Mouse (Mus musculus) cerebellum, postnatal 25 days (tissue): ENCODE data around the gene Ammecr1.

Source experiments
- DNase-seq, 2 experiments: peaks; one replicate each; pipeline ENCODE4 v3.0.0; 2021; ENCODE audit warnings: mixed read lengths in 2 of 2

The Ammecr1 gene

DNA sequence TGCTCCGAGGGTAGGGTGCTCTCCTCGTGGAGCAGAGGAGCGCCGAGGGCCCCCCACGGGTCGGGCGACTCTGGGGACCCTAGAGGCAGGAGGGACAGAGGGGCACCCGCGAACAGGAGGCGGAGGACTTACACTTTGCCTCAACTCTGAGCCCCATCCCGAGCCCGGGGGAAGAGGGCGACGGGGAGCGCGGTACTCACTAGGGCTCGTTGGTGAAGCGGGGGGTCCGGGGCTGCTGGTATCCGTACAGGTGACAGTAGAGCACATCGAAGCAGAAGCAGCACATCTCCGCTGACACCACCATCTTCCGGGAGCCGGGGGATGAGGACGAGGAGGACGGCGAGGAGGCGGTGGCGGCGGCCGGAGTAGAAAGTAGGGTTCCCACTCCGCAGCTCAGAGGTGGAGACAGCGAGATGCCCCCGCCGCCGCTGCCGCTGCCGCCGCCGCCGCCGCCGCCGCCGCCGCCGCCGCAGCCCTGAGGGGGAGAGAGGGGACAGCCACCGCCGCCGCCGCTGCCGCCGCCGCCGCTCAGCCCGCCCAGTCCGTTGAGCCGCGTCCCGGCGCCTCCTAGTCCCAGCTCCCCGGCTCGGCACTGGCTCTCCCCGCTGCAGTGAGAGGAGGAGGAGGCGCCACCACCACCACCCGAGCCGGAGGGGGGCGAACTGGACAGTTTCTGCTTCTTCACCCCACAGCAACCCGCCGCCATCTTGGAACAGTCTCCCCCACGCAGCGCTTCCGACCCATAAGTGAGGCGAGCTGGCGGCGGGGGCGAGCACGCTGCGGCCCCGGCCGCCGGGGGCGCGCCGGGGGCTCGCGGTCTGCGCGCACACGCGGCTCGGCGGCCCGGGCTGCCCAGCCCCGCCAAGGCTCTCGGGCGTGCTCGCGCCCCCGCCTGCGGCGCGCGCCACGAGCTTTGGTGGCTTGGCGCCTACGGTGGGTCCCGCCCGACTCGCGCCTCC is at the start of gene Ammecr1:
TSS of gene Ammecr1 (minus strand) at position 721 of the 959 bp plus-strand sequence.
- peak; percentile 80 to 86 for DNase-seq

DNA sequence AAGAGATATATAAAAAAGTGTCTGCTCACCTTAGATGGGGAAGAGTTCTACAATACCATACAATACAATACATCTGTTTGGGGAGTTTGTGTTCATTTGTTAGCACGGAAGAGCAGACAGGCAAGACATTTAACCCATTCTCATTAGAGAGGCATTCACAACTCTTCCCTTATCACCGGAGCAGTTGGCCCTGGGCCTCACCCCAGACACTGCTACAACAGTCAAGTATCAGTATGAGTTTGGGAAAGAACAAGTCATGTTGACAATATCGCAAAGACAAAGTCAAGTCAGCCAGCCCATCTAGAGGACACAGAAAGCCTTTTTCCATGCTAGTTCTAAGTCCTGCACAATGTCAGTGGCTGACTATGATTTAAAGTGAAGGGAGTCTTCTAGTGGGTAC is 47.6 kb upstream of the Ammecr1 start:
- DNase-seq: no peak

DNA sequence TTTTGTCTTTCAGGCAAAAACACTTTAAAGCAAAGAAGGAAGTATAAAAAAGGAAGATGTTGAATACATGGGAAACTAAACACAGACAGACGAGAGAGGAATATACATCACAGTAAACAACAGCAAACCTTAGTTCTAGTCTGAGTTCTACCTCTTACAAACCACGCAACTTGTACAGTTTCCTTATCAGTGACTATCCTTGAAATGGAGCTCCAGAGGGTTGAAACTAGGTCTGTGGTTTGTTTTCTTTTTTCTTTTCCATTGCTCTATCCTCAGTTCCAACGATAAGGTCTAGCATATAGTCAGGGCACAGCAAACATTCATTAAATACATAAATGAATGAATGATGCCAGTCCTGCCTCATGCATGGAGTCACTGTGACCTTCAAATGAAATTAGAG is 45.8 kb upstream of the Ammecr1 start:
- no peak for DNase-seq

DNA sequence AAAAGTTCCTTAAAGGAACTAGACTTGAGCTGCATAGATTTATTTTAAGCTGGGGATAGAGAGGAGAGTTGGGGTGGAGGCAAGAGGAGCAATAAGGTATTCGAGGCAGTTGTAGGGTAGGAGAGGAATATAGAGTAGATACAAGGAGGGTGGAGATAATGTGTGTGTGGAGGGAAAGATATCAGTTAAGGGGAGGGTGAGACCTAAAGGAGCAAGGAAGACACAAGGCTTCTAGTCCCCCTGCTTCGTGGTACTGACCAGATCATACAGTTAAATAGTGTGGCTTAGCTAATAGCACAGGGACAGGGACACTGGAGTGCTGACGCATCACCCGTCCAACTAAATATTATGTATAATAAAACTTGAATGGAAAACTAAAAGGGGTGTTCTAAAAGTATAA is 45.3 kb upstream of the Ammecr1 start:
- no peak for DNase-seq

DNA sequence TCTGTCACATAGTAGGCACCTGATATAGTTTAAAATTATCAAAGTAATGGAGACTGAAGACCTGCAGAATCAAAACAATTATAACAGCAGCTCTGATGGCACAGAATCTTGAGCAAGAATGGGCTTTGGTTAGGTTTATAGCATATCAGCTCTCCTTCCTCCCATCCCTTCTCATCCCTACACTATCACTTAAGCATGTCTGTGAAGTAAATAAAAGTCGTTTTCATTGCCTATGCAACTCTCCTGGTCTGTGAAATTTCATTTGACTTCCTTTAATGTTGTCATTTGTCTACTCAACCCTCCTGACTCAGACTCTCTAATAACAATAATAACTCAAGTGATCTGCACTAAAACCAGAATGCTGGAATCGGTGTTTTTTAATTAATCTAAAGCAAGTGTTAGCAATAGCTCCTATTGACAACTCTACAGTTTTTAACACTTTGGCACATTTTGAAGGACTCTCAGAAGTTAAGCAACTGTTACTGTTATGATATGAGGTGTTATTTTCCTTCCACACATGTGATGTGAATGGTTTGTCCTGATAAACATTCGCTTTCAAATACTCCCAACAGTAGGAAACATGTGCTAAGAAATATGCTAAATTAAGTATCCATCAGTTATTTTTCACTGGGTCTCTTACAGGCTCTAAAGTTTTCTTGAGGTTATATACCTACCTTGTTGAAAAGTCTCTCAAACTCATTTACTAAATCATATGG is 37.8 kb upstream of the Ammecr1 start:
- no peak for DNase-seq

DNA sequence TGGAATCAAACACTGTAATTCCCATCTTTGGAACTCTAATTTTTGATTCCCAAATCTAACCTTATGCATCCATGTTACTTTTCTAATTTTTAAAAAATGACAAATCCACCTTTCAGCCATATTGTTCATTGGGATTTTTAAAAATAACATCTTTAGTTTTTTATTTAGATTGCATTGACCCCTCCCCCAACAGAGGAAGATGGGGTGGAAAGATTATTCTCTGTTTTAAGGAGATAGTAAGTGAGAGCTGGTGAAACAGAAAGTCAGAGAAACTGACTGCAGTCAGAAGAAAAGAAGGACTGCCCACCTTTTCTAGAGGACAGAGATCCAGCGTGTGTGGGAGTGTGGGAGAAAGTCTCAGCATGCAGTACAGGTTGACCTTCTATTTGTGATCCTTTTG is 30.7 kb upstream of the Ammecr1 start:
- no peak for DNase-seq

DNA sequence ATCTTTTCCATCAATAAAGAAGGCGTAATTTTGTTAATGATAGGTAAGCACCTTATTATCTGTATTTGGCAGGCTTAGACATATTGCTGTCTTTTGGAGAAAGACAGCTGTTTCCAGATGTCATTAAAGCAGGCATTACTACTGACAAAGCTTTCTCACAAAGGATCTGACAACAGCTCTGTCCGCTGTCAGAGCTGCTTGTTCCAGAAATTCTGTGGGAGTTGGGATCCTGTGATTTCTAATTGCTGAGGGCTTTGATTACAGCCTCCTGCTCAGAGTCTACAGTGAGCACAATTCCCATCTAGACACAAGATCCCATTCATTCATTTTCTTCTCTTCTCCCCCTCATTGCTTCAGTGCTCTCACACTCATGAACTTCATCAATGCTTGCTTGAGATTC is 28.0 kb upstream of the Ammecr1 start:
- no peak for DNase-seq

DNA sequence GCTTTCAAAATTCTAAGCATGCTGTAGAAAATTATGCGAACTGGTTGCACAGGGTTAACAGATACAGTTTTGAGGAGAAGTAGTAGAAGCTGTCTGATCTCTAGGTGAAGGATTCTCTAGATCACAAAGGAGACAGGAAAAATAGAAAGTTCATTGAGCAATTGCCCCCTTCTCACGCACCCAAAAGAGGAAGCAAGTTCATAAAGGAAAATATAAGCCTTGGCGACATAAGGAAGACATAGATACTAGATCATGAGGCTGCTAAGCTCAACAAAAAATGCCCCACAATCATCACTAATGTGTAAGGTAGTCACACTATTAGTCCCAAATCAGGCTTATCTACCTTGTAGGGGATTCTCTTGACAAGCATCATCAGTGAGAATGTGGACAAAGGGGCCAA is 17.6 kb upstream of the Ammecr1 start:
- no peak for DNase-seq

DNA sequence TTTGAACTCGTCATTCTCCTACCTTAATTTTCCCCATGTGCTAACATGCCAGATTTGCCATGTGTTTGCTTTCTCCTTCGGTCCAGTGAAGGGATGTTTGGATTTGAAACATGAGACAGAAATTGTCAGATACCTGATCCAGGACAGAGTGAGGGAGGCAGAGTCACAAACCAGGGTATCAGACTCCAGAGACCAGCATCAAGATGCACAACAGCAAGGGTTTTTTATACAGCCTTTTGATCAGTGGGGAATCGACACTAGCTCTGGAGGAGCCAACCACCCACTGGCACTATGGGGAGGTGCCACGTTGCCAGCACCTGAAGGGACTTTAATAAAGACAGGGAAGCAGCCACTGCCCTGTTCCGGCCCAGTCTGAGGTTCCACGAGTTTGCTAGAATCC is 17.1 kb upstream of the Ammecr1 start:
- no peak for DNase-seq

DNA sequence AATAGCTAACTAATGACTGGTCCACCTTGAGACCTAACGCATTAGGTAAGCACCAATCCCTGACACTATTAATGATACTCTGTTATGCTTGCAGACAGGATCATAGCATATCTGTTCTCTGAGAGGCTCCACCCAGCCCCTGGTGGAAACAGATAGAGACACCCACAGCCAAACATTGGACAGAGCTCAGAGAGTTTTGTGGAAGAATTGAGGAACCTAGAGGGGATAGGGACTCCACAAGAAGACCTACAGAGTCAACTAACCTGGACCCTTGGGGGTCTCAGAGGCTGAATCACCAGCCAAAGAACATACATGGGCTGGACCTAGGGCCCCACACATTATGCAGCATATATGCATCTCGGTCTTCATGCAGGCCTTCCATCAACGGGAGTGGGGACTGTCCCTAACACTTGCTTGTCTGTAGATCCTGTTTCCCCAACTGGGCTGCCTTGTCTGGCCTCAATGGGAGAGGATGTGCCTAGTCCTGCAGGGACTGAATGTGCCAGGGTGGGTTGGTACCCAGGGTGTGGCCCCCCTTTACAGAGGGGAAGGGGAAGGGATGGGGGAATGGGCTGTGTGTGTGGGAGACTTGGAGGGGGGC is 15.1 kb upstream of the Ammecr1 start:
- no peak for DNase-seq

DNA sequence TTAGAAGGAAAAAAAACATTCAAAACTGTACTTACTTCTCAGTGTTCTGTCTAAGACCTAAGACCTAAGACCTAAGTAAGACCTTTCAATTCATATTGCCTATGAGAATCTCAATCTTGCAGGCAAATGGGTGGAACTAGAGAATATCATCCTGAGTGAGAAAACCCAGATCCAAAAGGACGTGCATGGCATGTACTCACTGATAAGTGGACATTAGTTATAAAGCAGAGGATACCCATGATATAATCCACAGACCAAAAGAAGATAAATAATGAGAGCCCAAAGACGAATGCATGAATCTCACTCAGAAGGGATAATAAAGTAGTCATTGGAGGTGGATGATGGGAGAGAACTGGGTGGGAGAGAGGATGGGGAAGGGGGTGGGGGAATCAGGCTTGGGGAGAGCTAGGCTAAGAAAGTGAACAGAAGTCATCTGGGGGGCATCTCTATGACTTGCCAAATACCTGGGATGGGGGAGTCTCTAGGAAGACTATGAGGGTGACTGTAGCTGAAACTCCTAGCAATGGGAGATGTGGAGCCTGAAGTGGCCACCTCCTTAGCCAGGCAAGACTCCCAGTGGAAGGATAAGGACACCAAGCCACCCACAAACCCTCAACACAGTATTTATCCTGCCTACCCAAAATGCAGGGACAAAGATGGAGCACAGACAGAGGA is 14.5 kb upstream of the Ammecr1 start:
- no peak for DNase-seq

DNA sequence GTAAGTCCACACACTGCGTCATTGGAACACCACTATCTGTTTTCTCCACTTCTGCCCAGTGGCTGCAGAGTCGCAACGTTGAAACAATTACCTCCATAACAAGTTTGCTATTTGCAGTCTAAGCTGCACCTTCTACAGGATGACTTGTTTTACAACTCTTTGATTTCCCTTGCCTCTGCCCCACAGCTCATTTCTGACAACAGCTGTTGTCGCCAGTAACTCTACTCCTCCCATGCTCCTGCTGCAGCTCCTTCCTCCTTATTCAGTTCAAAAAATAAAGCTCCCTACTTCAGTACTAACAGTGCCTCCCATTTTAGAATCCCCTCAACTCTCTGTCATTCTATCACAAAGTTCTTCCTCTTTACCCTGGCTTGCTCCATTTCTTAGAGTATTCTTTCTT is 12.7 kb upstream of the Ammecr1 start:
- no peak for DNase-seq

DNA sequence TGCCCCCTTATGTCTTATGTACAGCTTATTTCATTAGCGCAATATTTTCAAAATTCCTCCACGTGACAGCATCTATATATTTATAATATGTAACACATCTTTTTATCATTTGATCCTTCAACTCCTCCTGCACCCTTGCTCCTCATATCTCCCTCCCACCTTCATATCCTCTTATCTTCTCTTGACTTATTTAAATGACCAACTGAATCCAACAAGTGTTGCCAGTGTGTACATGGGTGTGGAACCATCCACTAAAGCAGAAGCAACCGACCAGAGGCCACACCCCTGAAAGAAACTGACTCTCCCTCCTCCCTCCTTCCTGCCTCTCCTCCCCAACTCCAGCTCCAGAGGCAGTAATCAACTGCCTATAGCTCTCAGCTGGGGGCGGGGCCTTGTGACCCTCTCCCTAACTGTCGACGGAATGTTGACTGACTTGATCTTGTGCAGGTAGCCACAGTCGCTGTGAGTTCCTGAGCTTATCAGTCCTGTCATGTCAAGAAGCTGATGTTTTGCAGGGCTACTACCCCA is 6.0 kb upstream of the Ammecr1 start:
- no peak for DNase-seq

DNA sequence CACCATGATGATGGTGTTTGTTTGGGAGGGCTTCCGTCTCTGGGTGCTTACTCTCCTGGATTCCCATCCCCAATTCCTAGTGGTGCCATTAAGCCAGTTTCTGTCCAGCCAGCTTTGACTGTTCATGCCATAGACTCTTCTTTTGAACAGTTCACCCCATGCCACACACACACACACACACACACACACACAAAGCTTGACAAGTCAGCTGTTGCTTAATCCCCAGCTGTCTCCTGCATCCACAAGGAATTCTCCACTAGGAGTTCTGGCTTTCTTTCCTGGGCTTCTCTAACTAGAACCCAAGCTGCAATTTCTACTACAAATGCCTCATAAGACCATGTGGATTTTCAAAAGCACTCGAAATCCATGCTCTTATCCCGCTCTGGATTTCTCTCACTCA is 5.2 kb upstream of the Ammecr1 start:
- DNase-seq: no peak

DNA sequence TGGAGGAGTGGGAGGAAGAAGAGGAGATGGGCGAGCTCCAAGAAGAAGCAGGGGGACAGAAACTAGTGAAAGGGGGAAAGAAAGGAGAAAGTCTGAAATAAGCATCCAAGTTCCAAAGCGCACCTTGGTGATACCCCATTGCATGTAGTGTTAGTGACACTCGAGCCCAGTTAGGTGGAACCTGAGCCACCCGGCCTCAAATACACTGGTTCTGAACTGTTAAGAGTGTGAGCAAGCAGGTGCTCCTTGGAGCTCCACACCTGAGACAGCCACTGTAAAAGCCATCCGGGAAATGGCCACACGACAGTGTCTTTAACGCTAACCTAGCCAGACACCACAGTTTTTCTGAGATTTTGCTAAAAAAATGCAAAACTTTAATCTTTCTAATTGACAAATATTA is 539 bp upstream of the Ammecr1 start:
- peak in 1 of 2 experiments; percentile 23 for DNase-seq

DNA sequence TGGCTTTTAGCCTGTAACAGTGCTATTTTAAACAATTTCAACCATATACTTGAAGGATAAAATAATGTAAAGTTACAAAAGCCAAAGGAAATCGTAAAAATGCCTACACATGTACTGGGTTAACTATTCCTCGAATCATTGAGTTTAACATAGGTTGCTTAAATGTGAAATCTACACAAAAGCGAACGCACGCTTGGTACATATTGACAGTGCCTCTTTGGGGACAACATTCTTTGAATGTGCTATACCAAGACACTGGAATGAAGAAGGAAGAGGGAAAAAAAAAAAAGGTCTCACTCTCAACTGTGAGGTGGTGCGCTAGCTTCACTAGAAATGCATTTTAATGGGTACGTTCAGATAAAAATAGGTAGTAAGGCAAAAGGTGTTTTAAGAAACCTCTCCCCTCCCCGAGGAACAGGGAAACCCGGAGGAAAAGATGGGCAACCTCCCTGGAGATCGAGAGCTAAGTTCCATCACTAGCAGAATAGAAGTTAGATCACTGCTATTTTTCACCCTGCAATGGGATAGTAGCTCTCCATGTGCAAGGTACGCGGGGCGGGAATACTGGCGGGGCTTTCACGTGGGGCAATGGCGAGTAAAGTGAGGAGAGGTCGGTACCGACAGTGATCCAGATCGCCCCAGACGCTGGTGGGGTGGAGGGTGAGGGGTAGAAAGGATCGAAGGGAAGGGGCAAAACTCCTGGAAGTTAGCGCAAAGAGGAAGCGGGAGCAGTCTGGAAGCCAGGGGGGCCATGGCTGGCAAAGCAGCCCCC is 1.1 kb downstream of the Ammecr1 start:
- DNase-seq: peak in 1 of 2 experiments; percentile 33

DNA sequence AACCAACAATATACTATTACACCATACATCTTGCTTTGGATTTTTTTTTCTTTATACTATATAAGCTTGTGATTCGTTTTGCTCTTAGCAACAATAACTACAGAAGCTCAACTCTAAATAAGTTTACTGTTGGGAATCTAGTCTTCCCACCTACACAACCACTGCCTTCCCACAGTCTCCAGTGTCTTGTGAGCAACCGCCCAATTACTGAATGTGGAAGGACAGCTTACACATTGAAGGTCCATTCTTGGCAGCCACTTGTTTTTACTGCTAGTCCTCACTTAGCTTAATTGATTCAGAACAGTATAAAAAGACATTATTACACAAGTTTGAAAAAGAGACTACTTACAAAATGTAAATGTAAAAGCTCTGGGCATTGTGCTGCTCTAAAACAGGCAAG is 6.1 kb downstream of the Ammecr1 start:
- DNase-seq: no peak

DNA sequence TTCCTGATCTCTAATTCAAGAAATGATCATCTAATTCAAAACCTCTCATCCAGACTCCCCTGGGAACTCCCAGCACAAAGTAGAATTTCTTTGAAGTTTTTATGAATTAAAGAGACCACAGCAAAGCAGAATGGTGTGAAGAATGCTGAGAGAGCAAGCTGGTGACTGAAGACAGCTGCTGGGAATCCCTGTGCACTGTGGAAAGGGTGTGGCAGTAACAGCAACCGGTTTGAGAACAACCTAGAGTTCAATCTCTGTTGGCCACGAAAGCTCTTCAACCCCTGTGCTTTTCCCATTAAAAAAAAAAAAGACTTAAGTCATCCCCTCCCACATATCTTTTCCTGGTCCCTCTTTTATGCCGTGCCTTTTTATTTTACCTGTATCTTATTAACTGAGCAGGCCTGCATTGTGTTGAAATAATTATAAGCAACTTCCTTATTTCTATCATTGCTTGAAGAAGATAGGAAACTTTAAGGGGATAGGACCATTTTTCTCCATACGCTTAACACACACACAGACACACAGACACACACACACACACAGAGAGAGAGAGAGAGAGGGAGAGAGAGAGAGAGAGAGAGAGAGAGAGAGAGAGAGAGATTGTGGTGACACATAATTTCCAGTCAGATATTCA is 6.7 kb downstream of the Ammecr1 start:
- no peak for DNase-seq

DNA sequence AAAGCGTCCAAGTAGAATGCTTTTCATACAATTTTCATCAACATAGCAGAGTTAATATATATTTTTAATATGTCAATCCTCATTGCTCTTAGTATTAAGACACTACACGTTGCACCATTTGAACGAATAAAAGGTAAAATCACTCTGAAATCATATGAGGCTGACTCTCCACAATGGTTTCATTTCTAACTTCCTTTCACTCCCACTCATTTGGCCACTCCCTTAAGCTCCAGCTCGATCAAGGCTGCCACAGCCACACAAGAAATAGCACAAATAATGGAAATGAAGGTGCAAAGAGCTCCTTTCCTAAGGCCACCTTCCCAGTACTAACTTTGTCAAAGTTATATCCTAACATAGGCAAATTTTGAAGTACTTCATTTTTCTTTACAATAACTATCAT is 38.1 kb downstream of the Ammecr1 start:
- no peak for DNase-seq

DNA sequence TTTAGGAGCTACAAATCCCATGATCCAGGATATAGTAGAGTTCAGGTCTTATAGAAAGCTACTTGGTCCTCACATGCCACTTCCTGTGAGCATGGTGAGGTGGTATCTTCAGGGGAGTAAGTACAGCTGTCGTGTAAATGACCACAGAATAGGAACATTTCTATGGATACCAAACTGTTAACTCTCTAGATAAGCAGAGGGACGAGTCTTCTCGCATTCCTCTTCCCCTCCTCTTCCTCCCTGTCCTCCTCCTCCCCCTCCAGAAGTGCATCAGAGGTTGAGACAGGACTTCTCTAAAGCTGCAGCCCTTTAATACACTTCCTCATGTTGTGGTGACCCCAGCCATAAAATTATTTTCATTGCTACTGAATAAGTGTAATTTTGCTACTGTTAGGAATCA is 49.1 kb downstream of the Ammecr1 start:
- no peak for DNase-seq

DNA sequence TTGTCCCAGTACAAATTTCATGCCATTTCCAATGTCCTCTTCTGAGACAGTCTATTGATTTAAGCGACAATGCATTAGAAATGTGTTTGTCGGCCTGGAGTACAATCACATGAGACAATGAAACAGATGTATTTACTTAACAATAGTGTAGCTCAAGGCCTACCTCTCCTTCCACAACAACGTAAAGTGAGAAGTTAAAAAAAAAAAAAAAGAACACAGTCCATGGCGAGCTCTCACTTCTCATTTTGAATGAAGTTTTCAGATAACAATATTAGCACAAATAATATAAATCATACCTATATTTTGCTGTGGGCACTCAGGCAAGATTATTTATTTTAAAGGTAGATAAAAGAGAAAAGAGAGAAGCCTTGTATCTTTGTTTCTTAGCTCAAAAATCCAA is 49.8 kb downstream of the Ammecr1 start:
- DNase-seq: no peak

DNA sequence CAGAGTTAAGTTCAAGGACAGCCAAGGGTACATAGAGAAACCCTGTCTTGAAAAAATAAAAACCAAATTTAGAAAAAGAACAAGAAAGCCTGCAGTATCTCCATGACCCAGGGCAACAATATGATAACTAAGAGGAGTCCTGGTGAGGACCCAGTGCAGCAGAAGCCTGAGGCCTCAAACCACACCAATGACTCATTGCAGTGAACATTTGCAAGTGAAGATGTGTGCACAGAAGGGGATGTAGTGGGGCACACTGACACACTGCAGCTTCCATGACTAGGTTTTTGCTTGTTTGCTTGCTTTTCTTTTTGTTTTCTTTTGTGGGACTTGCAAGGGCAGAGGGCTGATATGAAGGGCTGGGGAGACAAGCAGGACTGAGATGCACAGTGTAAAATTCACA is 52.3 kb downstream of the Ammecr1 start:
- no peak for DNase-seq
